Mouse (Mus musculus): Measurements from ENCODE around the gene Syp. TPM values are rescaled to one million over a fixed set of nuclear protein-coding genes. Genes with fewer than 3 reads are reported as not detected.

The Syp gene
- polyA plus RNA-seq, 1 experiment from 2014 or later: 1.3 TPM

DNA sequence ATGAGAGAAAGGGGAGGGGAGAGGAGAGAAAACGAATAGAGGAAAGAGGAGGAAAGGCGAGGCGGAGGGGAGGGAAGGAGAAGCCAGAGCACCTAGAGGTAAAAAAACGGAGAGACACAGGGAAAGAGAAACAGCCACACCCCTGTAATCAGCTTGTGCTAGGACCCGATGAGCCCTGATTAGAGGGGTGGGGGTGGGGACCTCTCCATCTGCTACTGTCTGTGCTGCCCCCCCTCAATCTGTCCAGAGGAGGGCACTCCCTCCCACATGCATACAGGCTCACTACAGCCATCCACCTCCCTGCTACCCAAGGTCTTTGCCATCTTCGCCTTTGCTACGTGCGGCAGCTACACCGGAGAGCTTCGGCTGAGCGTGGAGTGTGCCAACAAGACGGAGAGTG, 2.5 kb downstream of the Syp start:
- Histone ChIP-seq H3K27ac (no peak overlapping the region), H3K4me3 (replicated peaks; ENCODE audit: low read depth, low read length) (no peak overlapping the region), H3K4me2 (ENCODE audit: low read length) (no peak overlapping the region), H3K4me1 (replicated peaks; ENCODE audit: insufficient read depth, low read length) (no peaks in the 10 kb centered on the region), H3K36me3 (ENCODE audit: insufficient read depth, low read length) (no peaks in the 10 kb centered on the region), H3K9ac (ENCODE audit: low read depth, low read length) (no peak overlapping the region), H3K9me3 (replicated peaks; ENCODE audit: low read length) (no peaks in the 10 kb centered on the region), H3K27me3 (ENCODE audit: insufficient read depth, low read length) (no peaks in the 10 kb centered on the region)
- ATAC-seq (replicated peaks; ENCODE audit: low FRiP score, low read depth) (no peak), DNase-seq (ENCODE audit: low spot score) (no peak)
- no peak for TF ChIP-seq CTCF (IDR thresholded peaks at IDR 0.05; ENCODE audit: low read depth)
- WGBS: 52% methylated on average over 12 of the region's 12 CpGs

- Histone ChIP-seq H3K27ac (no peak overlapping the region), H3K36me3 (ENCODE audit: insufficient read depth, low read length) (no peaks in the 10 kb centered on the region), H3K4me1 (replicated peaks; ENCODE audit: insufficient read depth, low read length) (no peaks in the 10 kb centered on the region), H3K9me3 (replicated peaks; ENCODE audit: low read length) (no peaks in the 10 kb centered on the region), H3K4me2 (ENCODE audit: low read length) (no peak overlapping the region), H3K27me3 (ENCODE audit: insufficient read depth, low read length) (no peaks in the 10 kb centered on the region), H3K4me3 (replicated peaks; ENCODE audit: low read depth, low read length) (no peak overlapping the region), H3K9ac (ENCODE audit: low read depth, low read length) (no peak overlapping the region)
- peak; percentile 75 for TF ChIP-seq CTCF (IDR thresholded peaks at IDR 0.05; ENCODE audit: low read depth)
- DNase-seq (ENCODE audit: low spot score): peak; percentile 77
- ATAC-seq (replicated peaks; ENCODE audit: low FRiP score, low read depth): no peak
- 15% methylated on average over 5 of the region's 5 CpGs for WGBS
Observed at GRCm38 (mm10) chrX:7645349-7645748, 7.1 kb downstream of the Syp start.

- H3K9me3 ChIP-seq (replicated peaks; ENCODE audit: low read length): no peaks in the 10 kb centered on the region
- H3K4me2 ChIP-seq (ENCODE audit: low read length): peak overlapping the region; percentile 63
- peak; percentile 97 for ATAC-seq (replicated peaks; ENCODE audit: low FRiP score, low read depth)
- DNase-seq (ENCODE audit: low spot score): peak; percentile 98
- H3K4me1 ChIP-seq (replicated peaks; ENCODE audit: insufficient read depth, low read length): no peaks in the 10 kb centered on the region
- WGBS: 24% methylated on average over 25 of the region's 25 CpGs
- peak overlapping the region; percentile 44 for H3K4me3 ChIP-seq (replicated peaks; ENCODE audit: low read depth, low read length)
- H3K27ac ChIP-seq: peak overlapping the region; percentile 74
- H3K27me3 ChIP-seq (ENCODE audit: insufficient read depth, low read length): no peaks in the 10 kb centered on the region
- no peaks in the 10 kb centered on the region for H3K36me3 ChIP-seq (ENCODE audit: insufficient read depth, low read length)
- peak overlapping the region; percentile 68 for H3K9ac ChIP-seq (ENCODE audit: low read depth, low read length)
- TF ChIP-seq CTCF (IDR thresholded peaks at IDR 0.05; ENCODE audit: low read depth): peak; percentile 45; the same call in 1 of the 2 replicates
Observed at GRCm38 (mm10) chrX:7648671-7649304, 10.5 kb downstream of the Syp start.

- H3K27ac ChIP-seq: peak within 1 kb of the TSS; percentile 83
- peak within 1 kb of the TSS; percentile 50 for H3K4me2 ChIP-seq (ENCODE audit: low read length)
- no peaks in the 10 kb centered on the region for H3K27me3 ChIP-seq (ENCODE audit: insufficient read depth, low read length)
- H3K9ac ChIP-seq (ENCODE audit: low read depth, low read length): peak within 1 kb of the TSS; percentile 69
- H3K4me3 ChIP-seq (replicated peaks; ENCODE audit: low read depth, low read length): peak within 1 kb of the TSS; percentile 49
- ATAC-seq (replicated peaks; ENCODE audit: low FRiP score, low read depth) (peak; percentile 58), DNase-seq (ENCODE audit: low spot score) (peak; percentile 54)
- TF ChIP-seq CTCF (IDR thresholded peaks at IDR 0.05; ENCODE audit: low read depth): no peak
- H3K4me1 ChIP-seq (replicated peaks; ENCODE audit: insufficient read depth, low read length): 0 out of 2 replicates have a peak, but pooled peaks cover 4% of the 10 kb centered on the region
- WGBS: 24% methylated on average over 26 of the region's 26 CpGs
- no peaks in the 10 kb centered on the region for H3K36me3 ChIP-seq (ENCODE audit: insufficient read depth, low read length)
- no peaks in the 10 kb centered on the region for H3K9me3 ChIP-seq (replicated peaks; ENCODE audit: low read length)
Observed at GRCm38 (mm10) chrX:7657221-7657639, 19.0 kb downstream of the Syp start, which contains the start of gene Prickle3. Gene Prickle3 (plus strand): TSS chrX:7657260.

DNA sequence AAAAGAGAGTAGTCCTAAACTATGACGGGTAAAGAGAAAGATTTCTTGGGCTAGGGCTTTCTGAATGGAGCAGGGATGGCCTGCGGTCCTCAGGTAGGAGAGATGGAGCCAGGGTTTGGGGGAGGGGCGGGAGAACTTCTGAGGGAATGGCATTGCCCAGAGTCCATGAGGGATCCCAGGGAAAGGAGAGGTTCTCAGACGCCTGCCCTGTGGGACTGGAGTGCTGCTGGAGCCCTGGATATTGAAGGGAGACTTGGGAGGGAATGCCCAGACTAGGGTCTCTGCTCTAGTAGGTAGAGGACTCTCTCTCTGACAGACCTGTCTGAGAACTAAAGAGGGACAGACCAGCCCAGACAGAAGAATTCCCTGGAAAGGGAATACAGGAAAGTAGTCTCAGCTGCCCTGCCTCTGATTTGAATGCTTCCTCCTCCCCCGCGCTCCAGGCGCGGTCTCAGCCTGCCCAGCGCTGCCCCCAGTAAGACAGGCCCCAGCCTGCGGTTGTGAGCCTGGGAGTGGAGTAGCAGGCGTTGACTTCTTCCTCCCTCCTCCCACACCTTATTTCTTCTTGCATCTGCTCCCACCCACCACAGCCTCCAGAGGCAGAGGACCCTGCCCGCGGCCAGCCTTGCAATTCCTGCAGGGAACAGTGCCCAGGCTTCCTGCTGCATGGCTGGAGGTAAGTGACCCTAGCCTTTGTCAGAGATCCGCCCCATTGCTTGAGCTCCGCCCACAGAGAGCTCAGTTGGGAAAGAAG, 19.9 kb downstream of the Syp start:
- TF ChIP-seq CTCF (IDR thresholded peaks at IDR 0.05; ENCODE audit: low read depth): no peak
- WGBS: 32% methylated on average over 15 of the region's 15 CpGs
- peak; percentile 64 for DNase-seq (ENCODE audit: low spot score)

DNA sequence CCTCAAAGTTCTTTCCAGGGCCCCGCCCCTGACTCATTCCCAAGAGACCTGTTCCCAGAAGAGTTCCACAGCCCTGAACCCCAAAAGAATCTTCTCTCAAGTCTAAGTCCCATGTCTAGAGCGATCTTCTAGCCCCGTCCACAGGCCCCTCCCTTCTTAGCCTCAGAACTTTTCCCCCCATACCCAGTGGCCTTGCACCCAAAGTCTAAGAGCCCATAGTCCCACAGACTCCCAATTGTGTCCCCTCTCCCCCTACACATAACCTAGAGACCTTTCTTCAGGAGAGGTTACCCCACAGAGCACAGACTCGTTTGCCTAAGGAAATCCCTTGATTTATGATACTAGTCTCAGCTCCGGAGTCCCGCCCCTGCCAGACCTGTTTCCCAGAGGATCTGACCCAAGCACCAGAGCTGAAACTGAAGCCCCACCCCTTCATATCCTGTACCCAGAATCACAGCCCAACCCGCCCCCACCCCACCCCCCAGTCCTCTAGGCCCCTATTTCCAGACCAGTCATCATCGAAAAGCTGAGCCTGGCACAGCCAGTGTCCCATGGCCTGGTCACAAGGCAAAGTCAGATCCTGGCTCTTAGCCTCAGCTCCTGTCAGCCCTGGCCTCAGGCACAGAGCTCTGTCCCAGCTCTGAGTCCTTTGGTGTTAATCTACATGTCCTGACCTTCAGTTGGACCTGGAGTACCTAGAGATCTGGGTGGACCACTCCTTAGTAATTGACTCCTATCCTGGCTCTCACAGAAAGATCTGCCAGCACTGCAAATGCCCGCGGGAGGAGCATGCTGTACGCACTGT, 20.7 kb downstream of the Syp start:
- Histone ChIP-seq H3K4me2 (ENCODE audit: low read length) (peak overlapping the region; percentile 50), H3K4me1 (replicated peaks; ENCODE audit: insufficient read depth, low read length) (0 out of 2 replicates have a peak, but pooled peaks cover 4% of the 10 kb centered on the region), H3K9me3 (replicated peaks; ENCODE audit: low read length) (no peaks in the 10 kb centered on the region), H3K9ac (ENCODE audit: low read depth, low read length) (no peak overlapping the region), H3K4me3 (replicated peaks; ENCODE audit: low read depth, low read length) (peak overlapping the region; percentile 49; the same call in 1 of the 2 replicates), H3K36me3 (ENCODE audit: insufficient read depth, low read length) (no peaks in the 10 kb centered on the region), H3K27ac (peak overlapping the region; percentile 83), H3K27me3 (ENCODE audit: insufficient read depth, low read length) (no peaks in the 10 kb centered on the region)
- peak; percentile 69 for ATAC-seq (replicated peaks; ENCODE audit: low FRiP score, low read depth)
- 44% methylated on average over 11 of the region's 11 CpGs for WGBS
- DNase-seq (ENCODE audit: low spot score): peak; percentile 61
- TF ChIP-seq CTCF (IDR thresholded peaks at IDR 0.05; ENCODE audit: low read depth): no peak

More for the DNA sequence above, 19.9 kb downstream of the Syp start:
- Histone ChIP-seq H3K9me3 (replicated peaks; ENCODE audit: low read length) (no peaks in the 10 kb centered on the region), H3K36me3 (ENCODE audit: insufficient read depth, low read length) (no peaks in the 10 kb centered on the region), H3K4me2 (ENCODE audit: low read length) (peak overlapping the region; percentile 50), H3K27me3 (ENCODE audit: insufficient read depth, low read length) (no peaks in the 10 kb centered on the region), H3K9ac (ENCODE audit: low read depth, low read length) (peak overlapping the region; percentile 69; the same call in 1 of the 2 replicates), H3K4me3 (replicated peaks; ENCODE audit: low read depth, low read length) (peak overlapping the region; percentile 49), H3K4me1 (replicated peaks; ENCODE audit: insufficient read depth, low read length) (0 out of 2 replicates have a peak, but pooled peaks cover 4% of the 10 kb centered on the region), H3K27ac (peak overlapping the region; percentile 83)
- ATAC-seq (replicated peaks; ENCODE audit: low FRiP score, low read depth): peak; percentile 89
